Mouse (Mus musculus) layer of hippocampus, postnatal 25 days (tissue): ENCODE data around the gene Ldhal6b. TPM values are rescaled to one million over a fixed set of nuclear protein-coding genes. Genes with fewer than 3 reads are reported as not detected.

Source experiments
- DNase-seq, 2 experiments: peaks; one replicate each; pipeline ENCODE4 v3.0.0; 2022; ENCODE audit warnings: mixed read lengths in 2 of 2, low spot score in 1 of 2; ENCODE audit errors: extremely low spot score in 1 of 2
- microRNA-seq, 2 experiments: library from miRNA; unstranded; fragments of <30 nt; microRNA quantifications; one replicate each; pipeline ENCODE4 v1.2.0; 2021
- total RNA-seq, 2 experiments: library from RNA; stranded (reverse); gene quantifications; 2 replicates each; pipeline ENCODE4 v1.2.3; 2021

Gene Ldhal6b
- total RNA-seq, 2 experiments from 2014 or later: 0.98 to 2.3 TPM

DNA sequence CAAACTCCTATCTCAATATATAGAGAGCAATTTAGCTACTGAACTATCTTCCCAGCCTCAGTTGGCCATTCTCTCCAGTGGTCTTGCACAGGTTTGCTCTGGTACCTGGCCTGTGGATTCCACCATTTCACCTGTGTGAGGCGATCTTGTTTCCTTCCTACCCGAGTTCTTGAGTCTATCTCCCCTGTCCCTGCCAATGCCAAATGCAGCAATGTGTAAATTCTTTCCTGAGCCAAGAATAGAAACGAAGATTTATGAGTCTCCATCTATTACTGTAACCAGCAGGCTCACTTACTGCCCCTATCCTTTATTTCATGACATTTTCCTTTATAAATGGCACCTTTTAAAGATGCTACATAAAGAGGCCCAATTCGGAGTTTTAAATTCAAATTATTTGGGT, 47.5 kb downstream of the Ldhal6b start:
- DNase-seq: no peak

Small RNAs within 50 kb of the gene (microRNA-seq; reads per million reads assigned to microRNA genes)
- gene Gm22475: 0 reads per million in 2 experiments

Other genes with a start within 250 kb of the Ldhal6b start
- 10 to 100 TPM; 73.7 to 86.9 TPM for gene Tmem242, start 21.5 kb upstream of the Ldhal6b start, total RNA-seq
- gene Zdhhc14, start 73.8 kb upstream of the Ldhal6b start, total RNA-seq: 10 to 100 TPM; 47.2 to 49.3 TPM